Mouse (Mus musculus): ENCODE measurements at regions not wholly inside any gene's neighbourhood (a gene's known extent, or its start where the extent isn't known, plus 50 kb on each side); places are given as distances from the start of the nearest gene placed in this dataset.
"Not testable (repeated sequence)": the region's sequence is repeated elsewhere in the genome, so short reads cannot be mapped to it uniquely, and the experiment has no call there.

- no peak for DNase-seq (ENCODE audit: extremely low read depth, insufficient read length, low spot score)
Measured at GRCm38 (mm10) chr10:117452190-117452950, 72.6 kb upstream of the Cpsf6 start.

- no peak for DNase-seq (ENCODE audit: extremely low read depth, insufficient read length, low spot score)
Measured at GRCm38 (mm10) chr10:117451396-117452185, 71.8 kb upstream of the Cpsf6 start.

GRCm38 (mm10) chr10:117450631-117451030 is 70.8 kb upstream of the Cpsf6 start:
- no peak for DNase-seq (ENCODE audit: extremely low read depth, insufficient read length, low spot score)

GRCm38 (mm10) chr10:117450240-117450569 is 70.4 kb upstream of the Cpsf6 start:
- no peak for DNase-seq (ENCODE audit: extremely low read depth, insufficient read length, low spot score)

GRCm38 (mm10) chr10:117449416-117450239 is 69.8 kb upstream of the Cpsf6 start:
- no peak for DNase-seq (ENCODE audit: extremely low read depth, insufficient read length, low spot score)

- DNase-seq (ENCODE audit: extremely low read depth, insufficient read length, low spot score) = not testable (repeated sequence)
Measured at GRCm38 (mm10) chr10:117448783-117449182, 69.0 kb upstream of the Cpsf6 start.

- DNase-seq (ENCODE audit: extremely low read depth, insufficient read length, low spot score) = no peak
Measured at GRCm38 (mm10) chr10:117447626-117448025, 67.8 kb upstream of the Cpsf6 start.

- DNase-seq (ENCODE audit: extremely low read depth, insufficient read length, low spot score) = no peak
Measured at GRCm38 (mm10) chr10:117447206-117447605, 67.4 kb upstream of the Cpsf6 start.

- no peak for DNase-seq (ENCODE audit: extremely low read depth, insufficient read length, low spot score)
Measured at GRCm38 (mm10) chr10:117446776-117447175, 67.0 kb upstream of the Cpsf6 start.

GRCm38 (mm10) chr10:117445801-117446490 is 66.1 kb upstream of the Cpsf6 start:
- no peak for DNase-seq (ENCODE audit: extremely low read depth, insufficient read length, low spot score)

GRCm38 (mm10) chr10:117445181-117445790 is 65.5 kb upstream of the Cpsf6 start:
- DNase-seq (ENCODE audit: extremely low read depth, insufficient read length, low spot score) = no peak

GRCm38 (mm10) chr10:117444761-117445160 is 64.9 kb upstream of the Cpsf6 start:
- no peak for DNase-seq (ENCODE audit: extremely low read depth, insufficient read length, low spot score)

GRCm38 (mm10) chr10:117443426-117444350 is 63.9 kb upstream of the Cpsf6 start:
- no peak for DNase-seq (ENCODE audit: extremely low read depth, insufficient read length, low spot score)

GRCm38 (mm10) chr10:117441979-117442803 is 62.4 kb upstream of the Cpsf6 start:
- DNase-seq (ENCODE audit: extremely low read depth, insufficient read length, low spot score) = no peak

- no peak for DNase-seq (ENCODE audit: extremely low read depth, insufficient read length, low spot score)
Measured at GRCm38 (mm10) chr10:117441121-117441978, 61.5 kb upstream of the Cpsf6 start.

- no peak for DNase-seq (ENCODE audit: extremely low read depth, insufficient read length, low spot score)
Measured at GRCm38 (mm10) chr10:117440225-117440976, 60.6 kb upstream of the Cpsf6 start.
